Mouse (Mus musculus) CH12.LX (cell line): ENCODE results near the gene Chst5. TPM values are rescaled to one million over a fixed set of nuclear protein-coding genes. Genes with fewer than 3 reads are reported as not detected.

Source experiments
- DNase-seq: peaks from one replicate; pipeline ENCODE4 v3.0.0-alpha.2; 2013; ENCODE audit errors: extremely low read depth
- H3K27ac ChIP-seq: 2 replicates; pipeline ENCODE4 v1.5.1; 2012; ENCODE audit warnings: low read depth, mild to moderate bottlenecking, control low read depth, moderate library complexity; ENCODE audit not compliant: insufficient read depth
- H3K27me3 ChIP-seq: replicated peaks from 2 replicates; pipeline ENCODE3; 2012; ENCODE audit warnings: inconsistent platforms
- H3K36me3 ChIP-seq, 2 experiments: replicated peaks in 1 of 2; 2 replicates each; pipeline versions ENCODE3 to v1.6.1; 2012; ENCODE audit warnings: inconsistent platforms in 1 of 2, low read length in 1 of 2, mild to moderate bottlenecking in 1 of 2, mixed read lengths in 1 of 2, moderate library complexity in 1 of 2; ENCODE audit not compliant: control insufficient read depth in 1 of 2, insufficient read depth in 1 of 2
- H3K4me1 ChIP-seq, 2 experiments: 2 replicates each; pipeline ENCODE4 v1.6.1; 2012; ENCODE audit warnings: inconsistent platforms in 1 of 2, moderate library complexity in 1 of 2; ENCODE audit not compliant: insufficient read depth in 2 of 2, control insufficient read depth in 1 of 2
- H3K4me2 ChIP-seq: 2 replicates; pipeline ENCODE4 v1.6.1; 2012; ENCODE audit warnings: low read depth, mild to moderate bottlenecking, control low read depth; ENCODE audit not compliant: poor library complexity, insufficient read depth, severe bottlenecking
- H3K4me3 ChIP-seq, 3 experiments: fragments of 150-350 bp in 1 of 3; sonication (generic) in 1 of 3; replicated peaks in 1 of 3; 2 replicates each; pipeline versions ENCODE3 to v1.5.1; 2011 to 2012; ENCODE audit warnings: low read depth in 2 of 3, low read length in 2 of 3, mild to moderate bottlenecking in 2 of 3, moderate library complexity in 2 of 3, control low read depth in 1 of 3, improper control_type of control experiment in 1 of 3, inconsistent platforms in 1 of 3, mixed read lengths in 1 of 3; ENCODE audit not compliant: poor library complexity in 1 of 3
- H3K79me2 ChIP-seq: replicated peaks from 2 replicates; pipeline ENCODE4 v1.6.1; 2012; ENCODE audit warnings: mild to moderate bottlenecking, moderate library complexity; ENCODE audit not compliant: control insufficient read depth, poor library complexity, insufficient read depth, severe bottlenecking; ENCODE audit errors: extremely low read depth
- H3K9ac ChIP-seq: 2 replicates; pipeline ENCODE4 v1.6.1; 2012; ENCODE audit warnings: low read depth, mild to moderate bottlenecking, control low read depth, moderate library complexity; ENCODE audit not compliant: insufficient read depth
- H3K9me3 ChIP-seq: replicated peaks from 2 replicates; pipeline ENCODE3; 2012; ENCODE audit warnings: low read length, inconsistent platforms, mixed read lengths
- BHLHE40 ChIP-seq: IDR thresholded peaks from 2 replicates; pipeline ENCODE4 v1.6.1; 2011; ENCODE audit warnings: mild to moderate bottlenecking, low read depth, low read length, improper control_type of control experiment
- CTCF ChIP-seq, 2 experiments: IDR thresholded peaks in 1 of 2; conservative IDR thresholded peaks in 1 of 2; 2 replicates each; pipeline ENCODE4 v1.5.1; 2011 to 2012; ENCODE audit warnings: low read depth in 2 of 2, low read length in 2 of 2, improper control_type of control experiment in 1 of 2, inconsistent platforms in 1 of 2, mild to moderate bottlenecking in 1 of 2, moderate library complexity in 1 of 2
- ELF1 ChIP-seq: IDR thresholded peaks from 2 replicates; pipeline ENCODE4 v1.6.1; 2014; ENCODE audit warnings: low read depth, mild to moderate bottlenecking, inconsistent platforms, low read length, improper control_type of control experiment
- KAT2A ChIP-seq: IDR thresholded peaks from 2 replicates; pipeline ENCODE4 v1.6.1; 2012; ENCODE audit warnings: low read length, improper control_type of control experiment, inconsistent platforms; ENCODE audit not compliant: insufficient replicate concordance
- MAFK ChIP-seq: IDR thresholded peaks from 2 replicates; pipeline ENCODE4 v1.6.1; 2011; ENCODE audit warnings: low read length, improper control_type of control experiment; ENCODE audit not compliant: insufficient replicate concordance
- NELFE ChIP-seq: IDR thresholded peaks from 2 replicates; pipeline ENCODE4 v1.6.1; 2011; ENCODE audit warnings: low read depth, low read length, improper control_type of control experiment
- RAD21 ChIP-seq: IDR thresholded peaks from 2 replicates; pipeline ENCODE4 v1.6.1; 2011; ENCODE audit warnings: low read depth, mild to moderate bottlenecking, low read length, improper control_type of control experiment, moderate library complexity
- SIN3A ChIP-seq: IDR thresholded peaks from 2 replicates; pipeline ENCODE4 v1.6.1; 2012; ENCODE audit warnings: low read length, improper control_type of control experiment, inconsistent platforms
- dilution Hi-C: fragments of 300-500 bp; cut with MboI; formaldehyde crosslinking; loops from 2 replicates; pipeline ENCODE4 v1.14.3; 2020; ENCODE audit warnings: low sequenced_read_pairs; ENCODE audit not compliant: extremely low pct_unique_long_range_greater_than_20kb, extremely low pct_ligation_motif_present
- in situ Hi-C: fragments of 300-500 bp; cut with MboI; formaldehyde crosslinking; loops from 3 replicates; pipeline ENCODE4 v1.14.3; 2019; ENCODE audit warnings: low sequenced_read_pairs, low pct_ligation_motif_present, low pct_unique_long_range_greater_than_20kb, mixed read lengths
- polyA plus RNA-seq: library from polyadenylated mRNA; unstranded; fragments of >175 nt; gene quantifications from 2 replicates; pipeline ENCODE4 v1.2.1, GENCODE M21; 2012; ENCODE audit warnings: low read depth; ENCODE audit not compliant: insufficient read length
- total RNA-seq, 2 experiments: library from RNA; depleted of rRNA; stranded (reverse); fragments of 300-350 nt in 1 of 2; fragments of >200 nt in 1 of 2; gene quantifications; 2 replicates each; pipeline ENCODE4 v1.2.3; 2012 to 2014

The Chst5 gene
- total and polyA plus RNA-seq, 3 experiments: not detected

- no peaks in the 10 kb centered on the region for H3K79me2 ChIP-seq
- H3K4me2 ChIP-seq: no peak overlapping the region
- H3K9me3 ChIP-seq: no peaks in the 10 kb centered on the region
- no peak overlapping the region for H3K9ac ChIP-seq
- in situ Hi-C loops: no loop called here
- dilution Hi-C loops: no loop called here
- H3K4me1 ChIP-seq: no peaks in the 10 kb centered on the region; a peak in 1 of 4 replicates
- H3K27me3 ChIP-seq: no peaks in the 10 kb centered on the region
- no peak for DNase-seq
- peak; percentile 24 for TF ChIP-seq RAD21
- TF ChIP-seq CTCF (conservative IDR thresholded peaks at IDR 0.05 in 1 of 2, IDR thresholded peaks at IDR 0.05 in 1 of 2; ENCODE audit: low read depth in 2 of 2, low read length in 2 of 2): peak; percentile 24 to 44; a peak in 2 of 4 replicates
- TF ChIP-seq SIN3A: no peak
- no peak overlapping the region for H3K27ac ChIP-seq
- no peaks in the 10 kb centered on the region for H3K36me3 ChIP-seq
- H3K4me3 ChIP-seq: no peak overlapping the region
Measured at GRCm38 (mm10) chr8:111894955-111895354, 15.3 kb downstream of the Chst5 start.

DNA sequence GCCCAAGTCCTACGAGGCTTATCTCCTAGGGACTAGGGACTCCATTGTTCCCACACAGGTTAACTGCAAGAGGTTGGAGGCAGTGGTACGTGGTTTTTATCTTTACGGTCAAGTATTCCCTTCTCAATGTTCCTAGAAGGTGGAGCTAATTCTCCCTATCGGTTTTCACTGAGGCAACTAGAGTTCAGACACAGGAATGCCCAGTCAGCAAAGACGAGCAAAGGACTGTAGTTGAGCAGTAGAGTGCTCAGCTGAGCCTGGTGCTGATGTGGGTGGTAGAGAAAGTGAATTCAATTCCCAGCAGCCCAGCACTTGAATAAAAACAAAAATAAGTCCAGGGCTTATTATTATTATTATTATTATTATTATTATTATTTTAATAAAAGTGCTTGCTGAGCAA lies 17.6 kb downstream of the Chst5 start:
- Histone ChIP-seq H3K4me1 (no peaks in the 10 kb centered on the region; a peak in 1 of 4 replicates), H3K4me3 (no peak overlapping the region), H3K4me2 (no peak overlapping the region), H3K79me2 (no peaks in the 10 kb centered on the region), H3K36me3 (no peaks in the 10 kb centered on the region), H3K27me3 (no peaks in the 10 kb centered on the region), H3K9me3 (no peaks in the 10 kb centered on the region), H3K9ac (no peak overlapping the region), H3K27ac (no peak overlapping the region)
- in situ Hi-C loops: no loop called here
- dilution Hi-C loops: no loop called here
- no peak for DNase-seq
- TF ChIP-seq BHLHE40: no peak
- TF ChIP-seq KAT2A: no peak
- no peak for TF ChIP-seq NELFE

DNA sequence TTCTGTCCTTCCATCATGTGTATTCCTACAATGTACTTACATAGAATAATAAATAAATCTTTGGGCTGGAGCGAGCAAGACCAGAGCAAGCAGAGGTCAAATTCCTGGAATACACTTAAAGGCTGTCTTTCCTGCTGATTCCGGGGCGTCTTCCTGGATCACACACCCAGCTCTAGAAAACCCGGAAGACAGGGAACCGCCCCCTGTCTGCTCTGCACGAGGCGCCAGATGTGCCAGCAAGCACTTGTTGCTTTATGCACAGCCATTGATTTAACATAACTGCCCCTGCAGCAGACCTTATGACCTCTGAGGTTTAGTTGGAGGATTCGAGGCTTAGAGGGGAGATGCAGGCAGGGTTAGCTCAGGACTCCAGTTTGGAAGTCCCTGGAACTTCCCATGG lies 18.3 kb downstream of the Chst5 start:
- H3K79me2 ChIP-seq: no peaks in the 10 kb centered on the region
- DNase-seq: no peak
- TF ChIP-seq MAFK (no peak), ELF1 (0 out of 2 replicates have a peak, but pooled peaks have one; percentile 15)
- TF ChIP-seq, all 38 proteins: peak for 1
- dilution Hi-C loops: no loop called here
- H3K9me3 ChIP-seq: no peaks in the 10 kb centered on the region
- H3K27ac ChIP-seq: no peak overlapping the region
- no peaks in the 10 kb centered on the region for H3K36me3 ChIP-seq
- H3K4me1 ChIP-seq: no peaks in the 10 kb centered on the region; a peak in 1 of 4 replicates
- H3K4me2 ChIP-seq: no peak overlapping the region
- H3K9ac ChIP-seq: no peak overlapping the region
- no peak overlapping the region for H3K4me3 ChIP-seq
- in situ Hi-C loops: no loop called here
- H3K27me3 ChIP-seq: no peaks in the 10 kb centered on the region
